Mouse (Mus musculus): ENCODE data around the gene Psmd10. TPM values are rescaled to one million over a fixed set of nuclear protein-coding genes. Genes with fewer than 3 reads are reported as not detected.

Gene Psmd10
- polyA plus RNA-seq (2015; fragmentation: Nextera tagmentation; extraction: Ambion mirVana): 33.1 and 37.3 TPM in 2 replicates

DNA sequence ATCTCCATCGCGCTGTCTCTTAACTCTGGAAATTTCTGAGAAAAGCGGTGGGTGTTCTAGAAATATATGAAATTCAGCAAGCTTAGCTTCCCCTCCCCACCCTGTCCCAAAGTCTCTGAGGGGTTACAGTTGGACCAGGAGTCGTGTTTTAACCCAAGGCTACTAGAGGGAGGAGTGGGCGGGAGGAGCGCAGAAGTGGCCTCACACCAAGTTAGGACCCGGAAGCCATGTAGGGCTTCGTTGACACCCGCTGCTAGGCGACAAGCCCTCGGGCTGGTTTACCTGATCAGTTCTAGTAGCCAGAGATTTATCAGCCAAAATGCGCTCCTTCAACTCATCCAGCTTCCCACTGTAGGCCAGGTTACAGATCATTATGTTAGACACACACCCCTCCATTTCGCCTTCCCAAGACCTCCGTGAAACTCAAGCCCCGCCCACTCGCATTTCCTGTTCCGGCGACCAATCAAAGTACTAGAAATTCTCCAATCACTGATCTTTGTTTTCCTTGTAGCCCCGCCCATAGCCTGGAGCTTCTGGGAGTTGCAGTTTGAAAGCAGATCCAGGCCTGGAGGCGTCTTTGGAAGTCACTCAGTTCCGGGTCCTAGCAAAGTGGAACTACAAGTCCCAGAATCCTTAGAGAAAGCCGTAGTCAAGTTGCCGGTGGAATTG lies at the start of gene Psmd10, which contains the start of gene Atg4a:
TSS of gene Psmd10 (minus strand) at position 457 of the 669 bp plus-strand sequence.
TSS of gene Atg4a (plus strand) at position 636 of the 669 bp plus-strand sequence.
- peak within 1 kb of the TSS; percentile 40; the same call in 1 of the 2 replicates for H3K27ac ChIP-seq
- WGBS: 14% methylated on average over 23 of the region's 23 CpGs

GRCm38 (mm10) chrX:140998885-140999284 lies 42.4 kb upstream of the Psmd10 start:
- no peaks in the 10 kb centered on the region for H3K36me3 ChIP-seq
- H3K4me2 ChIP-seq: no peak overlapping the region
- ATAC-seq (replicated peaks; ENCODE audit: insufficient number of reproducible peaks, insufficient read depth, low FRiP score, low read depth): no peak
- no peak overlapping the region for H3K9ac ChIP-seq
- H3K4me3 ChIP-seq: no peak overlapping the region
- peaks cover 17% of the 10 kb centered on the region for H3K27me3 ChIP-seq
- H3K9me3 ChIP-seq (replicated peaks): no peaks in the 10 kb centered on the region
- H3K27ac ChIP-seq: no peak overlapping the region
- no peaks in the 10 kb centered on the region for H3K4me1 ChIP-seq (replicated peaks)

More for the DNA sequence above, at the start of gene Psmd10, which contains the start of gene Atg4a:
- Histone ChIP-seq H3K9me3 (replicated peaks) (no peaks in the 10 kb centered on the region), H3K4me2 (peak within 1 kb of the TSS; percentile 62), H3K9ac (peak within 1 kb of the TSS; percentile 46), H3K27me3 (no peaks in the 10 kb centered on the region), H3K36me3 (no peaks in the 10 kb centered on the region), H3K4me3 (peak within 1 kb of the TSS; percentile 62), H3K4me1 (replicated peaks) (no peaks in the 10 kb centered on the region)
- peak; percentile 98 for ATAC-seq (replicated peaks; ENCODE audit: insufficient number of reproducible peaks, insufficient read depth, low FRiP score, low read depth)

- Histone ChIP-seq H3K4me2 (no peak overlapping the region), H3K9ac (no peak overlapping the region), H3K27ac (no peak overlapping the region), H3K27me3 (peaks cover 22% of the 10 kb centered on the region), H3K4me3 (no peak overlapping the region), H3K9me3 (replicated peaks) (no peaks in the 10 kb centered on the region), H3K36me3 (no peaks in the 10 kb centered on the region), H3K4me1 (replicated peaks) (no peaks in the 10 kb centered on the region)
- ATAC-seq (replicated peaks; ENCODE audit: insufficient number of reproducible peaks, insufficient read depth, low FRiP score, low read depth): no peak
- 57% methylated on average over 1 of the region's 1 CpGs for WGBS
These were observed 41.5 kb upstream of the Psmd10 start for GRCm38 (mm10) chrX:140997912-140998545.

GRCm38 (mm10) chrX:140996909-140997516 lies 40.5 kb upstream of the Psmd10 start:
- H3K4me2 ChIP-seq: no peak overlapping the region
- peaks cover 23% of the 10 kb centered on the region for H3K27me3 ChIP-seq
- no peak overlapping the region for H3K4me3 ChIP-seq
- no peaks in the 10 kb centered on the region for H3K4me1 ChIP-seq (replicated peaks)
- H3K9me3 ChIP-seq (replicated peaks): no peaks in the 10 kb centered on the region
- no peaks in the 10 kb centered on the region for H3K36me3 ChIP-seq
- no peak overlapping the region for H3K9ac ChIP-seq
- no peak overlapping the region for H3K27ac ChIP-seq
- 65% methylated on average over 1 of the region's 1 CpGs for WGBS
- ATAC-seq (replicated peaks; ENCODE audit: insufficient number of reproducible peaks, insufficient read depth, low FRiP score, low read depth): peak; percentile 47; the same call in 1 of the 2 replicates

GRCm38 (mm10) chrX:140985256-140985655 lies 28.7 kb upstream of the Psmd10 start:
- Histone ChIP-seq H3K9ac (no peak overlapping the region), H3K4me1 (replicated peaks) (peaks cover 7% of the 10 kb centered on the region), H3K4me3 (no peak overlapping the region), H3K36me3 (no peaks in the 10 kb centered on the region), H3K4me2 (no peak overlapping the region), H3K27me3 (peaks cover 27% of the 10 kb centered on the region), H3K27ac (no peak overlapping the region), H3K9me3 (replicated peaks) (no peaks in the 10 kb centered on the region)
- WGBS: 82% methylated on average over 2 of the region's 2 CpGs
- ATAC-seq (replicated peaks; ENCODE audit: insufficient number of reproducible peaks, insufficient read depth, low FRiP score, low read depth): no peak

DNA sequence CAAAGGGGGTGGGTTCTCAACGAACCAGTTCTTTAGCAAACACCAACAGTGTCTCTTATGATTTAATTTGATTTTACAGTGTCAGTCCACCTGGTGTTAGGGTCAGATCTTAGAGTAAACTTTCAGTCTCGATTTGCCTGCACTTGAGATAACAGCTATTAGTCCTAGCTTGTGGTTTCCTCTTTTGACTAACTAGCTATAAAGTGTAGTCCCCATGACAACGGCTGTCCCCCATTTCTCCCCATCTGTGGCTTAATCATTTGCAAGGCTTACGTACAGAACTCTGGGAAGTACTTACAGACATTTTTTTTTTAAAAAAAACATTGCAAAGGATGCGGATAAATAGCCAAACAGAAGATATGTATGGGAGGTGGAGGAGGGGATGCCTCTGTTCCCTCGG lies 28.3 kb upstream of the Psmd10 start:
- peaks cover 30% of the 10 kb centered on the region for H3K27me3 ChIP-seq
- 64% methylated on average over 6 of the region's 6 CpGs for WGBS
- H3K4me2 ChIP-seq: no peak overlapping the region
- peaks cover 7% of the 10 kb centered on the region for H3K4me1 ChIP-seq (replicated peaks)
- H3K4me3 ChIP-seq: no peak overlapping the region
- no peak overlapping the region for H3K9ac ChIP-seq
- no peak overlapping the region for H3K27ac ChIP-seq
- ATAC-seq (replicated peaks; ENCODE audit: insufficient number of reproducible peaks, insufficient read depth, low FRiP score, low read depth): no peak
- no peaks in the 10 kb centered on the region for H3K36me3 ChIP-seq
- H3K9me3 ChIP-seq (replicated peaks): no peaks in the 10 kb centered on the region

- H3K4me1 ChIP-seq (replicated peaks): peaks cover 7% of the 10 kb centered on the region
- no peaks in the 10 kb centered on the region for H3K9me3 ChIP-seq (replicated peaks)
- H3K4me3 ChIP-seq: no peak overlapping the region
- no peak for ATAC-seq (replicated peaks; ENCODE audit: insufficient number of reproducible peaks, insufficient read depth, low FRiP score, low read depth)
- H3K9ac ChIP-seq: no peak overlapping the region
- H3K27me3 ChIP-seq: peaks cover 25% of the 10 kb centered on the region; the same call in 1 of the 2 replicates
- H3K27ac ChIP-seq: no peak overlapping the region
- WGBS: 31% methylated on average over 6 of the region's 6 CpGs
- H3K36me3 ChIP-seq: no peaks in the 10 kb centered on the region
- no peak overlapping the region for H3K4me2 ChIP-seq
These were observed 26.9 kb upstream of the Psmd10 start for GRCm38 (mm10) chrX:140983206-140983960.

DNA sequence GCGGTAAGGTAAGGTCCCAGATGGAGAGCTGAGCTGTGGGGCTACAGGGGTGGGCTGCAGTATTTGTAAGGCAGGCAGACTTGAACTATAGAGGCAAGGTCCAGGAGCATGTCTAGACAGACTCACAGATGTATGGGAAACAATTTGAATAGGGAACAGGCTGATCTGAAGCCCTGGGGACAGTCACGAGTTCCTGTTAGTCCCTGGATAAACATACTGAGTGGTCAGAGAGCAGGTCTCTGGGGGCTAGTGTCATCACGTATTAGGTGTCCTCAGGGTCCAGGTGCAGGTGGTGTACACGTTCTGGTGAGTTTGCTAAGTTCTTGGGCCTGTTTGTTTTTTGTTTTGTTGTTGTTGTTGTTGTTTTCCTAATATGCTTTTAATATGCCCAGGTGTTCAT lies 23.6 kb upstream of the Psmd10 start:
- Histone ChIP-seq H3K4me3 (no peak overlapping the region), H3K27me3 (peaks cover 15% of the 10 kb centered on the region; the same call in 1 of the 2 replicates), H3K4me1 (replicated peaks) (peaks cover 7% of the 10 kb centered on the region), H3K4me2 (no peak overlapping the region), H3K9ac (no peak overlapping the region), H3K36me3 (no peaks in the 10 kb centered on the region), H3K9me3 (replicated peaks) (no peaks in the 10 kb centered on the region), H3K27ac (no peak overlapping the region)
- 68% methylated on average over 4 of the region's 4 CpGs for WGBS
- ATAC-seq (replicated peaks; ENCODE audit: insufficient number of reproducible peaks, insufficient read depth, low FRiP score, low read depth): no peak

GRCm38 (mm10) chrX:140979546-140979945 lies 23.0 kb upstream of the Psmd10 start:
- 75% methylated on average over 2 of the region's 2 CpGs for WGBS
- Histone ChIP-seq H3K27me3 (peaks cover 10% of the 10 kb centered on the region; the same call in 1 of the 2 replicates), H3K4me3 (no peak overlapping the region), H3K9me3 (replicated peaks) (no peaks in the 10 kb centered on the region), H3K36me3 (no peaks in the 10 kb centered on the region), H3K4me2 (no peak overlapping the region), H3K9ac (no peak overlapping the region), H3K4me1 (replicated peaks) (peaks cover 7% of the 10 kb centered on the region), H3K27ac (no peak overlapping the region)
- no peak; the same call in 1 of the 2 replicates for ATAC-seq (replicated peaks; ENCODE audit: insufficient number of reproducible peaks, insufficient read depth, low FRiP score, low read depth)

DNA sequence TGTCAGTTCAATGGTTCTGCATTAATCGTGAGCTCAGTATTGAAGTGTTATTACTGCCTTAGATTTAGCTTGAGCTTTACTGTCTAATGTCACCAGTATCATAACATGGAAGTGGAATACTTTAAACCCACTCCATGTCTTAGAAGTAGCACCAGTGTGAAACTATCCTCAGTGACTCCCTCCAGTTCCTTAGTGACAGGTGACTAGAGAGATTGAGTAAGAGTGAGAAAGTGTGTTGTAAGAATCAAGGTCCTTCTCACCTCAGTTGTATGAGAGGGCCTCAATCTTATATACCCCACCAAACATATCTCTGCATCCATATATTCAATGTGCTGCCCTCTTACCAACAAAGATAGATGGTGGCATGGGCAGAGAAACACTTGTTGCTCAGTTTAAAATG lies 22.4 kb upstream of the Psmd10 start:
- H3K4me3 ChIP-seq: no peak overlapping the region
- H3K4me1 ChIP-seq (replicated peaks): peaks cover 7% of the 10 kb centered on the region
- no peak for ATAC-seq (replicated peaks; ENCODE audit: insufficient number of reproducible peaks, insufficient read depth, low FRiP score, low read depth)
- H3K4me2 ChIP-seq: no peak overlapping the region
- no peaks in the 10 kb centered on the region for H3K9me3 ChIP-seq (replicated peaks)
- peaks cover 10% of the 10 kb centered on the region; the same call in 1 of the 2 replicates for H3K27me3 ChIP-seq
- H3K27ac ChIP-seq: no peak overlapping the region
- H3K36me3 ChIP-seq: no peaks in the 10 kb centered on the region
- H3K9ac ChIP-seq: no peak overlapping the region
- 83% methylated on average over 1 of the region's 1 CpGs for WGBS

- Histone ChIP-seq H3K36me3 (no peaks in the 10 kb centered on the region), H3K4me3 (peak overlapping the region; percentile 62), H3K4me2 (peak overlapping the region; percentile 62), H3K4me1 (replicated peaks) (no peaks in the 10 kb centered on the region), H3K27me3 (no peaks in the 10 kb centered on the region), H3K9me3 (replicated peaks) (no peaks in the 10 kb centered on the region), H3K27ac (no peak overlapping the region), H3K9ac (peak overlapping the region; percentile 46)
- no peak for ATAC-seq (replicated peaks; ENCODE audit: insufficient number of reproducible peaks, insufficient read depth, low FRiP score, low read depth)
- 9% methylated on average over 5 of the region's 5 CpGs for WGBS
These were observed 431 bp upstream of the Psmd10 start for GRCm38 (mm10) chrX:140956959-140957358.
